Mouse (Mus musculus) kidney, embryonic 16.5 days (tissue): Measurements from ENCODE around the gene Apc2. TPM values are rescaled to one million over a fixed set of nuclear protein-coding genes. Genes with fewer than 3 reads are reported as not detected.
A peak's percentile ranks its signal among the peaks of the same experiment; 100 is the strongest.
"Not testable (repeated sequence)": the region's sequence is repeated elsewhere in the genome, so short reads cannot be mapped to it uniquely, and the experiment has no call there.

Experiments
- ATAC-seq: fragments of 200-750 bp; cut with Nextera tagmentation; 2 replicates; pipeline ENCODE4 v1.8.0; 2017; ENCODE audit warnings: moderate TSS enrichment; ENCODE audit not compliant: low FRiP score, low TSS enrichment
- H3K27ac ChIP-seq: fragments of 300-500 bp; sonication (generic); 2 replicates; pipeline ENCODE4 v1.5.1; 2014; ENCODE audit warnings: low read length
- H3K27me3 ChIP-seq: fragments of 300-500 bp; sonication (generic); 2 replicates; pipeline ENCODE4 v1.6.1; 2014; ENCODE audit warnings: low read length, control low read depth, mixed read lengths; ENCODE audit not compliant: insufficient read depth
- H3K36me3 ChIP-seq: fragments of 300-500 bp; sonication (generic); 2 replicates; pipeline ENCODE4 v1.6.1; 2014; ENCODE audit warnings: low read length, control low read depth, mixed read lengths; ENCODE audit not compliant: insufficient read depth
- H3K4me1 ChIP-seq: fragments of 300-500 bp; sonication (generic); 2 replicates; pipeline ENCODE4 v1.6.1; 2014; ENCODE audit warnings: low read length, control low read depth, mixed read lengths; ENCODE audit not compliant: insufficient read depth
- H3K4me2 ChIP-seq: fragments of 300-500 bp; sonication (generic); replicated peaks from 2 replicates; pipeline ENCODE4 v1.6.1; 2014; ENCODE audit warnings: low read depth, low read length
- H3K4me3 ChIP-seq: fragments of 300-500 bp; sonication (generic); 2 replicates; pipeline ENCODE4 v1.5.1; 2014; ENCODE audit warnings: mild to moderate bottlenecking, low read length
- H3K9ac ChIP-seq: fragments of 300-500 bp; sonication (generic); replicated peaks from 2 replicates; pipeline ENCODE4 v1.6.1; 2014; ENCODE audit warnings: low read length
- H3K9me3 ChIP-seq: fragments of 300-500 bp; sonication (generic); 2 replicates; pipeline ENCODE4 v1.6.1; 2016; ENCODE audit warnings: low read length, control low read depth
- WGBS: fragments of 180-500 bp; shearing (Covaris S2); extraction: QIAGEN DNeasy Blood & Tissue Kit; methylation state at CpG from one replicate; pipeline ENCODE4 v1.1.7; 2014; 5-methylcytosine and 5-hydroxymethylcytosine counted together
- polyA plus RNA-seq: library from polyadenylated mRNA; unstranded; fragments of >200 nt; fragmentation: Nextera tagmentation; extraction: Ambion mirVana; gene quantifications from 2 replicates; pipeline ENCODE4 v1.2.1, GENCODE M21; 2015

Gene Apc2
- 1.6 and 1.9 TPM in 2 replicates for polyA plus RNA-seq

GRCm38 (mm10) chr10:80295618-80296425, at the start of gene Apc2:
Apc2 (plus strand) TSS chr10:80295977.
- peak within 1 kb of the TSS; percentile 41 for H3K4me3 ChIP-seq
- peak within 1 kb of the TSS; percentile 55 for H3K9ac ChIP-seq
- 1% methylated on average over 26 of the region's 26 CpGs for WGBS
- H3K36me3 ChIP-seq = peaks cover 15% of the 10 kb centered on the region
- peak within 1 kb of the TSS; percentile 64 for H3K4me2 ChIP-seq
- peak; percentile 47 for ATAC-seq
- H3K27me3 ChIP-seq = peaks cover 38% of the 10 kb centered on the region
- H3K9me3 ChIP-seq = no peaks in the 10 kb centered on the region
- H3K27ac ChIP-seq = 0 out of 2 replicates have a peak within 1 kb of the TSS, but pooled peaks have one; percentile 3
- H3K4me1 ChIP-seq = peaks cover 17% of the 10 kb centered on the region

- Histone ChIP-seq H3K27me3 (no peaks in the 10 kb centered on the region), H3K4me3 (no peak overlapping the region), H3K4me1 (peaks cover 17% of the 10 kb centered on the region), H3K9me3 (no peaks in the 10 kb centered on the region), H3K9ac (no peak overlapping the region), H3K36me3 (peaks cover 19% of the 10 kb centered on the region), H3K27ac (no peak overlapping the region), H3K4me2 (no peak overlapping the region)
- ATAC-seq = no peak
- 41% methylated on average over 6 of the region's 6 CpGs for WGBS
These were observed 47.9 kb upstream of the Apc2 start for GRCm38 (mm10) chr10:80247849-80248248.

- ATAC-seq, H3K27ac ChIP-seq, H3K9ac ChIP-seq, H3K27me3 ChIP-seq, H3K9me3 ChIP-seq: not testable (repeated sequence)
- Histone ChIP-seq H3K4me1 (peaks cover 17% of the 10 kb centered on the region), H3K4me3 (peak overlapping the region; percentile 97), H3K36me3 (peaks cover 14% of the 10 kb centered on the region), H3K4me2 (peak overlapping the region; percentile 51)
- 27% methylated on average over 3 of the region's 3 CpGs for WGBS
These were observed 47.3 kb upstream of the Apc2 start for GRCm38 (mm10) chr10:80248437-80248836.

- H3K27ac ChIP-seq = peak within 1 kb of the TSS; percentile 96
- H3K4me1 ChIP-seq = peaks cover 17% of the 10 kb centered on the region
- H3K9ac ChIP-seq = peak within 1 kb of the TSS; percentile 96
- peaks cover 14% of the 10 kb centered on the region for H3K36me3 ChIP-seq
- 0% methylated on average over 53 of the region's 53 CpGs for WGBS
- H3K27me3 ChIP-seq = no peaks in the 10 kb centered on the region
- H3K9me3 ChIP-seq = no peaks in the 10 kb centered on the region
- H3K4me2 ChIP-seq = peak within 1 kb of the TSS; percentile 84
- H3K4me3 ChIP-seq = peak within 1 kb of the TSS; percentile 97
- ATAC-seq = peak; percentile 90
These were observed 46.7 kb upstream of the Apc2 start, which contains the start of gene Ndufs7 for GRCm38 (mm10) chr10:80248971-80249640. Ndufs7 (plus strand) TSS chr10:80249121.

- 32% methylated on average over 2 of the region's 2 CpGs for WGBS
- no peak overlapping the region for H3K27ac ChIP-seq
These were observed 45.7 kb upstream of the Apc2 start for GRCm38 (mm10) chr10:80250059-80250458.

GRCm38 (mm10) chr10:80250573-80250972, 45.2 kb upstream of the Apc2 start:
- Histone ChIP-seq H3K36me3 (peaks cover 24% of the 10 kb centered on the region), H3K27me3 (no peaks in the 10 kb centered on the region), H3K9me3 (no peaks in the 10 kb centered on the region), H3K4me3 (peak overlapping the region; percentile 97), H3K9ac (no peak overlapping the region), H3K27ac (no peak overlapping the region), H3K4me1 (peaks cover 17% of the 10 kb centered on the region), H3K4me2 (peak overlapping the region; percentile 84)
- ATAC-seq = no peak
- 92% methylated on average over 4 of the region's 4 CpGs for WGBS

More at GRCm38 (mm10) chr10:80250059-80250458, 45.7 kb upstream of the Apc2 start:
- no peak for ATAC-seq
- H3K9ac ChIP-seq = peak overlapping the region; percentile 96
- peaks cover 19% of the 10 kb centered on the region for H3K36me3 ChIP-seq
- H3K27me3 ChIP-seq = no peaks in the 10 kb centered on the region
- H3K4me1 ChIP-seq = peaks cover 17% of the 10 kb centered on the region
- H3K9me3 ChIP-seq = no peaks in the 10 kb centered on the region
- H3K4me3 ChIP-seq = peak overlapping the region; percentile 97
- H3K4me2 ChIP-seq = peak overlapping the region; percentile 84

- no peaks in the 10 kb centered on the region for H3K27me3 ChIP-seq
- H3K9ac ChIP-seq = no peak overlapping the region
- H3K4me1 ChIP-seq = peaks cover 17% of the 10 kb centered on the region
- H3K27ac ChIP-seq = no peak overlapping the region
- ATAC-seq = no peak
- H3K36me3 ChIP-seq = peaks cover 39% of the 10 kb centered on the region
- H3K9me3 ChIP-seq = no peaks in the 10 kb centered on the region
- no peak overlapping the region for H3K4me3 ChIP-seq
- no peak overlapping the region for H3K4me2 ChIP-seq
These were observed 43.8 kb upstream of the Apc2 start for GRCm38 (mm10) chr10:80252011-80252410.

- H3K36me3 ChIP-seq = peaks cover 43% of the 10 kb centered on the region
- no peaks in the 10 kb centered on the region for H3K27me3 ChIP-seq
- no peaks in the 10 kb centered on the region for H3K9me3 ChIP-seq
- peaks cover 17% of the 10 kb centered on the region for H3K4me1 ChIP-seq
- H3K4me3 ChIP-seq = no peak overlapping the region
- H3K4me2 ChIP-seq = no peak overlapping the region
- H3K9ac ChIP-seq = no peak overlapping the region
- ATAC-seq = no peak
- WGBS = 95% methylated on average over 11 of the region's 11 CpGs
- no peak overlapping the region for H3K27ac ChIP-seq
These were observed 43.1 kb upstream of the Apc2 start for GRCm38 (mm10) chr10:80252493-80253274.

- H3K4me3 ChIP-seq = no peak overlapping the region
- H3K4me2 ChIP-seq = no peak overlapping the region
- H3K27me3 ChIP-seq = no peaks in the 10 kb centered on the region
- H3K9me3 ChIP-seq = no peaks in the 10 kb centered on the region
- no peak overlapping the region for H3K9ac ChIP-seq
- peaks cover 50% of the 10 kb centered on the region for H3K36me3 ChIP-seq
- no peak for ATAC-seq
- 87% methylated on average over 6 of the region's 6 CpGs for WGBS
- peaks cover 10% of the 10 kb centered on the region for H3K4me1 ChIP-seq
- H3K27ac ChIP-seq = no peak overlapping the region
These were observed 42.2 kb upstream of the Apc2 start for GRCm38 (mm10) chr10:80253551-80253950.
